Mouse (Mus musculus): ENCODE results near the gene Lgr4.
A peak's percentile ranks its signal among the peaks of the same experiment; 100 is the strongest.

Lgr4 gene

GRCm38 (mm10) chr2:110036665-110037064, 119.2 kb downstream of the Lgr4 start:
- TF ChIP-seq NANOG (IDR thresholded peaks at IDR 0.05; ENCODE audit: borderline replicate concordance, low read length) = no peak
- TF ChIP-seq CTCF (conservative IDR thresholded peaks at IDR 0.05; ENCODE audit: low read length) = no peak
- Histone ChIP-seq H3K9me3 (ENCODE audit: low read length) (no peaks in the 10 kb centered on the region), H3K4me1 (replicated peaks; ENCODE audit: low read depth, low read length) (peaks cover 3% of the 10 kb centered on the region; the same call in 1 of the 2 replicates), H3K4me3 (replicated peaks; ENCODE audit: low read length) (no peak overlapping the region), H3K27me3 (ENCODE audit: insufficient read depth, low read length) (no peaks in the 10 kb centered on the region), H3K36me3 (ENCODE audit: insufficient read depth, low read length) (peaks cover 25% of the 10 kb centered on the region)

GRCm38 (mm10) chr2:110037221-110037620, 119.8 kb downstream of the Lgr4 start:
- H3K9me3 ChIP-seq (ENCODE audit: low read length) = no peaks in the 10 kb centered on the region
- peaks cover 3% of the 10 kb centered on the region; the same call in 1 of the 2 replicates for H3K4me1 ChIP-seq (replicated peaks; ENCODE audit: low read depth, low read length)
- peaks cover 24% of the 10 kb centered on the region for H3K36me3 ChIP-seq (ENCODE audit: insufficient read depth, low read length)
- H3K27me3 ChIP-seq (ENCODE audit: insufficient read depth, low read length) = no peaks in the 10 kb centered on the region
- TF ChIP-seq POU5F1 (IDR thresholded peaks at IDR 0.05; ENCODE audit: borderline replicate concordance, low read length) = no peak
- no peak for TF ChIP-seq NANOG (IDR thresholded peaks at IDR 0.05; ENCODE audit: borderline replicate concordance, low read length)
- no peak for TF ChIP-seq CTCF (conservative IDR thresholded peaks at IDR 0.05; ENCODE audit: low read length)
- no peak overlapping the region for H3K4me3 ChIP-seq (replicated peaks; ENCODE audit: low read length)

DNA sequence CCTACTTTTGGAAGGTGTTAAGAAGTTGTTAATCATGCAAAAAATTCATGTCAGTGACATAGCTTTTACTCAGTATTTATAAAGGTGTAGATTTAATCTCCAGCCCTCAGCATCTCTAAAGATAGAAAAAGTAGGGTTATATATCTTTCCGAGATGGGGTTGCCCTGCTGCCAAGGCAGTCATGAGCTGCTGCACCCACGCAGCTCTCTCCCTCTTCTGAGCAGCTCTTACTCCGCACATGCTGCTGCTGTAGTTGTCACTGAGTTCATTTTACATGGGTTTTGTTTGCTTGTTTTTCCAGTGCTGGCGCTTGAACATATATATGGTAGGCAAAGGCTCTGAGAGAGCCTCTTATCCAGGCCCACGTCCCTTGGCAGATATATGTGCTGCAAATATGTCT, 120.9 kb downstream of the Lgr4 start:
- no peaks in the 10 kb centered on the region for H3K27me3 ChIP-seq (ENCODE audit: insufficient read depth, low read length)
- peaks cover 3% of the 10 kb centered on the region; the same call in 1 of the 2 replicates for H3K4me1 ChIP-seq (replicated peaks; ENCODE audit: low read depth, low read length)
- H3K9me3 ChIP-seq (ENCODE audit: low read length) = no peaks in the 10 kb centered on the region
- TF ChIP-seq CTCF (conservative IDR thresholded peaks at IDR 0.05; ENCODE audit: low read length) = no peak
- no peak for TF ChIP-seq POU5F1 (IDR thresholded peaks at IDR 0.05; ENCODE audit: borderline replicate concordance, low read length)
- TF ChIP-seq NANOG (IDR thresholded peaks at IDR 0.05; ENCODE audit: borderline replicate concordance, low read length) = no peak
- H3K36me3 ChIP-seq (ENCODE audit: insufficient read depth, low read length) = peaks cover 13% of the 10 kb centered on the region
- no peak overlapping the region for H3K4me3 ChIP-seq (replicated peaks; ENCODE audit: low read length)

- H3K27me3 ChIP-seq (ENCODE audit: insufficient read depth, low read length) = no peaks in the 10 kb centered on the region
- no peaks in the 10 kb centered on the region for H3K9me3 ChIP-seq (ENCODE audit: low read length)
- H3K36me3 ChIP-seq (ENCODE audit: insufficient read depth, low read length) = no peaks in the 10 kb centered on the region
- TF ChIP-seq POU5F1 (IDR thresholded peaks at IDR 0.05; ENCODE audit: borderline replicate concordance, low read length) = no peak
- no peak for TF ChIP-seq CTCF (conservative IDR thresholded peaks at IDR 0.05; ENCODE audit: low read length)
- no peak for TF ChIP-seq NANOG (IDR thresholded peaks at IDR 0.05; ENCODE audit: borderline replicate concordance, low read length)
- H3K4me3 ChIP-seq (replicated peaks; ENCODE audit: low read length) = no peak overlapping the region
- H3K4me1 ChIP-seq (replicated peaks; ENCODE audit: low read depth, low read length) = no peaks in the 10 kb centered on the region
Observed at GRCm38 (mm10) chr2:110042861-110043760, 125.7 kb downstream of the Lgr4 start.

- TF ChIP-seq CTCF (conservative IDR thresholded peaks at IDR 0.05; ENCODE audit: low read length) (no peak), POU5F1 (IDR thresholded peaks at IDR 0.05; ENCODE audit: borderline replicate concordance, low read length) (no peak), NANOG (IDR thresholded peaks at IDR 0.05; ENCODE audit: borderline replicate concordance, low read length) (no peak)
- H3K27me3 ChIP-seq (ENCODE audit: insufficient read depth, low read length) = no peaks in the 10 kb centered on the region
Observed at GRCm38 (mm10) chr2:110058424-110058823, 141.0 kb downstream of the Lgr4 start.

DNA sequence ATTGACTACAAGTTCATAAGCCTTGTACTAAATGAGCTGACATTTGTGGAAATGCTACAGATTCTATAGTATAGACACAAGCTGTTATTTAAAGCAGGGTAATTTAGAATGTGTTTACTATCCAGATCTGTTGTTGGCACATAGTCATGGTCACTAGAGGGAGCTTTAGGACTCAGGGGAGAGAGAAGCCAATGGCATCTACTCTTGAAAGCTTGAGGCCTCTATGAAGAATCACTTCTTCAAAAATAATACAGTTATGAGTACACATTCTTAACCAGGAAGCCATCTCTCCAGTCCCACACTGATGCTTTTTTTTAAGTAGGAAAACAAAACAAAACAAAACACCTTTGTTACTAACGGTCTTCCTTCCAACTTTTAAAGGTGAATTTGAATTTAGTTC, 145.7 kb downstream of the Lgr4 start:
- H3K4me3 ChIP-seq (replicated peaks; ENCODE audit: low read length) = no peak overlapping the region
- H3K4me1 ChIP-seq (replicated peaks; ENCODE audit: low read depth, low read length) = no peaks in the 10 kb centered on the region
- TF ChIP-seq NANOG (IDR thresholded peaks at IDR 0.05; ENCODE audit: borderline replicate concordance, low read length) (no peak), CTCF (conservative IDR thresholded peaks at IDR 0.05; ENCODE audit: low read length) (0 out of 2 replicates have a peak, but pooled peaks have one; percentile 4), POU5F1 (IDR thresholded peaks at IDR 0.05; ENCODE audit: borderline replicate concordance, low read length) (no peak)
- no peaks in the 10 kb centered on the region for H3K27me3 ChIP-seq (ENCODE audit: insufficient read depth, low read length)
- H3K36me3 ChIP-seq (ENCODE audit: insufficient read depth, low read length) = no peaks in the 10 kb centered on the region
- no peaks in the 10 kb centered on the region for H3K9me3 ChIP-seq (ENCODE audit: low read length)

More at GRCm38 (mm10) chr2:110058424-110058823, 141.0 kb downstream of the Lgr4 start:
- Histone ChIP-seq H3K9me3 (ENCODE audit: low read length) (no peaks in the 10 kb centered on the region), H3K36me3 (ENCODE audit: insufficient read depth, low read length) (no peaks in the 10 kb centered on the region), H3K4me1 (replicated peaks; ENCODE audit: low read depth, low read length) (no peaks in the 10 kb centered on the region), H3K4me3 (replicated peaks; ENCODE audit: low read length) (no peak overlapping the region)
